Mouse (Mus musculus) embryonic facial prominence, embryonic 15.5 days (tissue): ENCODE measurements at regions not wholly inside any gene's neighbourhood (a gene's known extent, or its start where the extent isn't known, plus 50 kb on each side); places are given as distances from the start of the nearest gene placed in this dataset.

Experiments used
- ATAC-seq: fragments of 200-750 bp; cut with Nextera tagmentation; 2 replicates; pipeline ENCODE4 v1.8.0; 2017; ENCODE audit warnings: low read depth, moderate TSS enrichment; ENCODE audit not compliant: insufficient number of reproducible peaks, low FRiP score, low TSS enrichment
- H3K27ac ChIP-seq: fragments of 300-500 bp; sonication (generic); replicated peaks from 2 replicates; pipeline ENCODE4 v1.5.1; 2015; ENCODE audit warnings: mild to moderate bottlenecking, inconsistent platforms
- H3K27me3 ChIP-seq: fragments of 300-500 bp; sonication (generic); 2 replicates; pipeline ENCODE4 v1.6.1; 2015; ENCODE audit warnings: inconsistent platforms
- H3K36me3 ChIP-seq: fragments of 300-500 bp; sonication (generic); 2 replicates; pipeline ENCODE4 v1.6.1; 2015; ENCODE audit warnings: mild to moderate bottlenecking, inconsistent platforms
- H3K4me1 ChIP-seq: fragments of 300-500 bp; sonication (generic); 2 replicates; pipeline ENCODE4 v1.6.1; 2015; ENCODE audit warnings: inconsistent platforms
- H3K4me2 ChIP-seq: fragments of 300-500 bp; sonication (generic); replicated peaks from 2 replicates; pipeline ENCODE4 v1.6.1; 2015; ENCODE audit warnings: mild to moderate bottlenecking, inconsistent platforms
- H3K4me3 ChIP-seq: fragments of 300-500 bp; sonication (generic); replicated peaks from 2 replicates; pipeline ENCODE4 v1.5.1; 2015; ENCODE audit warnings: mild to moderate bottlenecking, inconsistent platforms
- H3K9ac ChIP-seq: fragments of 300-500 bp; sonication (generic); 2 replicates; pipeline ENCODE4 v1.6.1; 2015; ENCODE audit warnings: inconsistent platforms
- H3K9me3 ChIP-seq: fragments of 300-500 bp; sonication (generic); replicated peaks from 2 replicates; pipeline ENCODE4 v1.6.1; 2016; ENCODE audit warnings: inconsistent platforms
- WGBS: fragments of 180-500 bp; shearing (Covaris S2); methylation state at CpG from one replicate; pipeline ENCODE4 v1.1.7; 2015; 5-methylcytosine and 5-hydroxymethylcytosine counted together

GRCm38 (mm10) chr8:103482033-103482720, 619.2 kb upstream of the Cdh5 start:
- Histone ChIP-seq H3K27ac (no peak overlapping the region), H3K4me1 (peaks cover 6% of the 10 kb centered on the region), H3K27me3 (no peaks in the 10 kb centered on the region), H3K36me3 (no peaks in the 10 kb centered on the region), H3K9me3 (no peaks in the 10 kb centered on the region), H3K4me2 (no peak overlapping the region), H3K4me3 (no peak overlapping the region), H3K9ac (no peak overlapping the region)
- no peak for ATAC-seq
- WGBS = 24% methylated on average over 6 of the region's 6 CpGs

- Histone ChIP-seq H3K27me3 (no peaks in the 10 kb centered on the region), H3K4me2 (no peak overlapping the region), H3K36me3 (no peaks in the 10 kb centered on the region), H3K4me1 (peaks cover 16% of the 10 kb centered on the region), H3K27ac (no peak overlapping the region), H3K9ac (no peak overlapping the region), H3K9me3 (no peaks in the 10 kb centered on the region), H3K4me3 (no peak overlapping the region)
- WGBS = 78% methylated on average over 5 of the region's 5 CpGs
- ATAC-seq = no peak
Observed at GRCm38 (mm10) chr8:103485441-103485840, 616.0 kb upstream of the Cdh5 start.

- Histone ChIP-seq H3K4me2 (no peak overlapping the region), H3K9me3 (no peaks in the 10 kb centered on the region), H3K27me3 (no peaks in the 10 kb centered on the region), H3K27ac (peak overlapping the region; percentile 40), H3K36me3 (no peaks in the 10 kb centered on the region), H3K9ac (no peak overlapping the region), H3K4me3 (no peak overlapping the region), H3K4me1 (peaks cover 15% of the 10 kb centered on the region)
- 50% methylated on average over 3 of the region's 3 CpGs for WGBS
- ATAC-seq = no peak
Observed at GRCm38 (mm10) chr8:103489411-103489810, 612.0 kb upstream of the Cdh5 start.

- peak overlapping the region; percentile 74 for H3K27ac ChIP-seq
- no peak overlapping the region for H3K4me2 ChIP-seq
- H3K4me3 ChIP-seq = no peak overlapping the region
- no peaks in the 10 kb centered on the region for H3K9me3 ChIP-seq
- peak; percentile 80 for ATAC-seq
- no peaks in the 10 kb centered on the region for H3K27me3 ChIP-seq
- no peaks in the 10 kb centered on the region for H3K36me3 ChIP-seq
- 43% methylated on average over 7 of the region's 7 CpGs for WGBS
- no peak overlapping the region for H3K9ac ChIP-seq
- peaks cover 15% of the 10 kb centered on the region for H3K4me1 ChIP-seq
Observed at GRCm38 (mm10) chr8:103492914-103493517, 608.4 kb upstream of the Cdh5 start.

GRCm38 (mm10) chr8:103493932-103494493, 607.4 kb upstream of the Cdh5 start:
- Histone ChIP-seq H3K27me3 (no peaks in the 10 kb centered on the region), H3K36me3 (no peaks in the 10 kb centered on the region), H3K4me2 (no peak overlapping the region), H3K4me3 (no peak overlapping the region), H3K4me1 (peaks cover 12% of the 10 kb centered on the region), H3K9me3 (no peaks in the 10 kb centered on the region), H3K27ac (peak overlapping the region; percentile 1), H3K9ac (no peak overlapping the region)
- 82% methylated on average over 4 of the region's 4 CpGs for whole genome bisulfite sequencing
- no peak for ATAC-seq

GRCm38 (mm10) chr8:103494670-103495069, 606.8 kb upstream of the Cdh5 start:
- 70% methylated on average over 1 of the region's 1 CpGs for WGBS
- ATAC-seq = no peak

GRCm38 (mm10) chr8:103501328-103501727, 600.1 kb upstream of the Cdh5 start:
- H3K4me2 ChIP-seq = no peak overlapping the region
- 53% methylated on average over 2 of the region's 2 CpGs for WGBS
- H3K27me3 ChIP-seq = no peaks in the 10 kb centered on the region
- ATAC-seq = no peak
- no peak overlapping the region for H3K27ac ChIP-seq
- H3K9ac ChIP-seq = no peak overlapping the region
- no peaks in the 10 kb centered on the region for H3K36me3 ChIP-seq
- H3K4me1 ChIP-seq = no peaks in the 10 kb centered on the region; the same call in 1 of the 2 replicates
- H3K9me3 ChIP-seq = no peaks in the 10 kb centered on the region
- no peak overlapping the region for H3K4me3 ChIP-seq

More at GRCm38 (mm10) chr8:103494670-103495069, 606.8 kb upstream of the Cdh5 start:
- Histone ChIP-seq H3K4me2 (no peak overlapping the region), H3K27ac (peak overlapping the region; percentile 1; the same call in 1 of the 2 replicates), H3K9me3 (no peaks in the 10 kb centered on the region), H3K4me1 (peaks cover 6% of the 10 kb centered on the region), H3K9ac (no peak overlapping the region), H3K4me3 (no peak overlapping the region), H3K27me3 (no peaks in the 10 kb centered on the region), H3K36me3 (no peaks in the 10 kb centered on the region)

- Histone ChIP-seq H3K9ac (no peak overlapping the region), H3K4me2 (no peak overlapping the region), H3K4me1 (no peaks in the 10 kb centered on the region), H3K27ac (no peak overlapping the region), H3K36me3 (no peaks in the 10 kb centered on the region), H3K4me3 (no peak overlapping the region), H3K9me3 (no peaks in the 10 kb centered on the region), H3K27me3 (no peaks in the 10 kb centered on the region)
- WGBS = 70% methylated on average over 9 of the region's 9 CpGs
- no peak for ATAC-seq
Observed at GRCm38 (mm10) chr8:103502991-103503767, 598.2 kb upstream of the Cdh5 start.

- H3K27me3 ChIP-seq = no peaks in the 10 kb centered on the region
- no peak overlapping the region for H3K9ac ChIP-seq
- ATAC-seq = no peak
- no peaks in the 10 kb centered on the region for H3K36me3 ChIP-seq
- WGBS = 43% methylated on average over 6 of the region's 6 CpGs
- no peak overlapping the region for H3K27ac ChIP-seq
- no peak overlapping the region for H3K4me2 ChIP-seq
- no peak overlapping the region for H3K4me3 ChIP-seq
- H3K9me3 ChIP-seq = no peaks in the 10 kb centered on the region
- no peaks in the 10 kb centered on the region for H3K4me1 ChIP-seq
Observed at GRCm38 (mm10) chr8:103506334-103506733, 595.1 kb upstream of the Cdh5 start.

GRCm38 (mm10) chr8:103507068-103507467, 594.4 kb upstream of the Cdh5 start:
- Histone ChIP-seq H3K27me3 (no peaks in the 10 kb centered on the region), H3K4me2 (no peak overlapping the region), H3K9ac (no peak overlapping the region), H3K4me3 (no peak overlapping the region), H3K27ac (no peak overlapping the region), H3K4me1 (no peaks in the 10 kb centered on the region), H3K9me3 (no peaks in the 10 kb centered on the region), H3K36me3 (no peaks in the 10 kb centered on the region)
- no peak for ATAC-seq
- 80% methylated on average over 5 of the region's 5 CpGs for WGBS

GRCm38 (mm10) chr8:103520141-103520866, 581.1 kb upstream of the Cdh5 start:
- H3K4me3 ChIP-seq = no peak overlapping the region
- no peaks in the 10 kb centered on the region for H3K4me1 ChIP-seq
- no peak overlapping the region for H3K9ac ChIP-seq
- H3K27me3 ChIP-seq = no peaks in the 10 kb centered on the region
- no peak for ATAC-seq
- no peaks in the 10 kb centered on the region for H3K9me3 ChIP-seq
- no peaks in the 10 kb centered on the region for H3K36me3 ChIP-seq
- WGBS = 57% methylated on average over 4 of the region's 4 CpGs
- no peak overlapping the region for H3K27ac ChIP-seq
- H3K4me2 ChIP-seq = no peak overlapping the region
